Mouse (Mus musculus) CH12.LX (cell line): Measurements from ENCODE around the gene Hoxd12. TPM values are rescaled to one million over a fixed set of nuclear protein-coding genes. Genes with fewer than 3 reads are reported as not detected.

Source experiments
- DNase-seq: peaks from one replicate; pipeline ENCODE4 v3.0.0-alpha.2; 2013; ENCODE audit errors: extremely low read depth
- H3K27ac ChIP-seq: 2 replicates; pipeline ENCODE4 v1.5.1; 2012; ENCODE audit warnings: low read depth, mild to moderate bottlenecking, control low read depth, moderate library complexity; ENCODE audit not compliant: insufficient read depth
- H3K27me3 ChIP-seq: replicated peaks from 2 replicates; pipeline ENCODE3; 2012; ENCODE audit warnings: inconsistent platforms
- H3K36me3 ChIP-seq, 2 experiments: replicated peaks in 1 of 2; 2 replicates each; pipeline versions ENCODE3 to v1.6.1; 2012; ENCODE audit warnings: inconsistent platforms in 1 of 2, low read length in 1 of 2, mild to moderate bottlenecking in 1 of 2, mixed read lengths in 1 of 2, moderate library complexity in 1 of 2; ENCODE audit not compliant: control insufficient read depth in 1 of 2, insufficient read depth in 1 of 2
- H3K4me1 ChIP-seq, 2 experiments: 2 replicates each; pipeline ENCODE4 v1.6.1; 2012; ENCODE audit warnings: inconsistent platforms in 1 of 2, moderate library complexity in 1 of 2; ENCODE audit not compliant: insufficient read depth in 2 of 2, control insufficient read depth in 1 of 2
- H3K4me2 ChIP-seq: 2 replicates; pipeline ENCODE4 v1.6.1; 2012; ENCODE audit warnings: low read depth, mild to moderate bottlenecking, control low read depth; ENCODE audit not compliant: poor library complexity, insufficient read depth, severe bottlenecking
- H3K4me3 ChIP-seq, 3 experiments: fragments of 150-350 bp in 1 of 3; sonication (generic) in 1 of 3; replicated peaks in 1 of 3; 2 replicates each; pipeline versions ENCODE3 to v1.5.1; 2011 to 2012; ENCODE audit warnings: low read depth in 2 of 3, low read length in 2 of 3, mild to moderate bottlenecking in 2 of 3, moderate library complexity in 2 of 3, control low read depth in 1 of 3, improper control_type of control experiment in 1 of 3, inconsistent platforms in 1 of 3, mixed read lengths in 1 of 3; ENCODE audit not compliant: poor library complexity in 1 of 3
- H3K79me2 ChIP-seq: replicated peaks from 2 replicates; pipeline ENCODE4 v1.6.1; 2012; ENCODE audit warnings: mild to moderate bottlenecking, moderate library complexity; ENCODE audit not compliant: control insufficient read depth, poor library complexity, insufficient read depth, severe bottlenecking; ENCODE audit errors: extremely low read depth
- H3K9ac ChIP-seq: 2 replicates; pipeline ENCODE4 v1.6.1; 2012; ENCODE audit warnings: low read depth, mild to moderate bottlenecking, control low read depth, moderate library complexity; ENCODE audit not compliant: insufficient read depth
- H3K9me3 ChIP-seq: replicated peaks from 2 replicates; pipeline ENCODE3; 2012; ENCODE audit warnings: low read length, inconsistent platforms, mixed read lengths
- BHLHE40 ChIP-seq: IDR thresholded peaks from 2 replicates; pipeline ENCODE4 v1.6.1; 2011; ENCODE audit warnings: mild to moderate bottlenecking, low read depth, low read length, improper control_type of control experiment
- CHD2 ChIP-seq: IDR thresholded peaks from 2 replicates; pipeline ENCODE4 v1.6.1; 2011; ENCODE audit warnings: low read length, improper control_type of control experiment
- CTCF ChIP-seq, 2 experiments: IDR thresholded peaks in 1 of 2; conservative IDR thresholded peaks in 1 of 2; 2 replicates each; pipeline ENCODE4 v1.5.1; 2011 to 2012; ENCODE audit warnings: low read depth in 2 of 2, low read length in 2 of 2, improper control_type of control experiment in 1 of 2, inconsistent platforms in 1 of 2, mild to moderate bottlenecking in 1 of 2, moderate library complexity in 1 of 2
- E2F4 ChIP-seq: IDR thresholded peaks from 2 replicates; pipeline ENCODE4 v1.6.1; 2011; ENCODE audit warnings: low read depth, low read length, improper control_type of control experiment; ENCODE audit not compliant: insufficient replicate concordance
- ELF1 ChIP-seq: IDR thresholded peaks from 2 replicates; pipeline ENCODE4 v1.6.1; 2014; ENCODE audit warnings: low read depth, mild to moderate bottlenecking, inconsistent platforms, low read length, improper control_type of control experiment
- EP300 ChIP-seq: IDR thresholded peaks from 2 replicates; pipeline ENCODE4 v1.6.1; 2011; ENCODE audit warnings: low read length, improper control_type of control experiment
- ETS1 ChIP-seq: conservative IDR thresholded peaks from 2 replicates; pipeline ENCODE4 v1.6.1; 2012; ENCODE audit warnings: low read depth, mild to moderate bottlenecking, inconsistent platforms, low read length, improper control_type of control experiment, moderate library complexity
- GABPA ChIP-seq: IDR thresholded peaks from 2 replicates; pipeline ENCODE4 v1.6.1; 2012; ENCODE audit warnings: low read depth, low read length, improper control_type of control experiment, inconsistent platforms; ENCODE audit not compliant: insufficient replicate concordance
- JUN ChIP-seq: IDR thresholded peaks from 2 replicates; pipeline ENCODE4 v1.6.1; 2011; ENCODE audit warnings: low read depth, mild to moderate bottlenecking, low read length, improper control_type of control experiment, moderate library complexity; ENCODE audit not compliant: insufficient read depth
- KAT2A ChIP-seq: IDR thresholded peaks from 2 replicates; pipeline ENCODE4 v1.6.1; 2012; ENCODE audit warnings: low read length, improper control_type of control experiment, inconsistent platforms; ENCODE audit not compliant: insufficient replicate concordance
- MAFK ChIP-seq: IDR thresholded peaks from 2 replicates; pipeline ENCODE4 v1.6.1; 2011; ENCODE audit warnings: low read length, improper control_type of control experiment; ENCODE audit not compliant: insufficient replicate concordance
- MAX ChIP-seq: IDR thresholded peaks from 2 replicates; pipeline ENCODE4 v1.6.1; 2011; ENCODE audit warnings: low read length, improper control_type of control experiment
- MAZ ChIP-seq: IDR thresholded peaks from 2 replicates; pipeline ENCODE4 v1.6.1; 2012; ENCODE audit warnings: low read depth, mild to moderate bottlenecking, inconsistent platforms, low read length, improper control_type of control experiment, moderate library complexity
- MEF2A ChIP-seq: IDR thresholded peaks from 2 replicates; pipeline ENCODE4 v1.6.1; 2014; ENCODE audit warnings: low read depth, mild to moderate bottlenecking, inconsistent platforms, low read length, improper control_type of control experiment, borderline replicate concordance
- MXI1 ChIP-seq: IDR thresholded peaks from 2 replicates; pipeline ENCODE4 v1.6.1; 2011; ENCODE audit warnings: mild to moderate bottlenecking, low read depth, low read length, improper control_type of control experiment
- MYC ChIP-seq: IDR thresholded peaks from 2 replicates; pipeline ENCODE4 v1.6.1; 2011; ENCODE audit warnings: low read depth, mild to moderate bottlenecking, improper control_type of control experiment, low read length
- POLR2A ChIP-seq: IDR thresholded peaks from 2 replicates; pipeline ENCODE4 v1.6.1; 2011; ENCODE audit warnings: low read depth, mild to moderate bottlenecking, improper control_type of control experiment, low read length
- RAD21 ChIP-seq: IDR thresholded peaks from 2 replicates; pipeline ENCODE4 v1.6.1; 2011; ENCODE audit warnings: low read depth, mild to moderate bottlenecking, low read length, improper control_type of control experiment, moderate library complexity
- RCOR1 ChIP-seq: conservative IDR thresholded peaks from 2 replicates; pipeline ENCODE4 v1.6.1; 2012; ENCODE audit warnings: low read depth, mild to moderate bottlenecking, inconsistent platforms, low read length, improper control_type of control experiment
- SIN3A ChIP-seq: IDR thresholded peaks from 2 replicates; pipeline ENCODE4 v1.6.1; 2012; ENCODE audit warnings: low read length, improper control_type of control experiment, inconsistent platforms
- SMC3 ChIP-seq: IDR thresholded peaks from 2 replicates; pipeline ENCODE4 v1.6.1; 2011; ENCODE audit warnings: low read depth, low read length, improper control_type of control experiment
- TBP ChIP-seq: conservative IDR thresholded peaks from 2 replicates; pipeline ENCODE4 v1.6.1; 2011; ENCODE audit warnings: low read depth, low read length, improper control_type of control experiment
- TCF12 ChIP-seq: IDR thresholded peaks from 2 replicates; pipeline ENCODE4 v1.6.1; 2014; ENCODE audit warnings: low read depth, mild to moderate bottlenecking, inconsistent platforms, low read length, improper control_type of control experiment
- UBTF ChIP-seq: IDR thresholded peaks from 2 replicates; pipeline ENCODE4 v1.6.1; 2012; ENCODE audit warnings: low read depth, mild to moderate bottlenecking, inconsistent platforms, low read length, improper control_type of control experiment, moderate library complexity
- USF2 ChIP-seq: conservative IDR thresholded peaks from 2 replicates; pipeline ENCODE4 v1.6.1; 2011; ENCODE audit warnings: low read depth, low read length, improper control_type of control experiment
- ZC3H11A ChIP-seq: IDR thresholded peaks from 2 replicates; pipeline ENCODE4 v1.6.1; 2012; ENCODE audit warnings: low read depth, mild to moderate bottlenecking, inconsistent platforms, low read length, improper control_type of control experiment
- ZKSCAN1 ChIP-seq: IDR thresholded peaks from 2 replicates; pipeline ENCODE4 v1.6.1; 2012; ENCODE audit warnings: low read depth, inconsistent platforms, low read length, improper control_type of control experiment, borderline replicate concordance
- ZMIZ1 ChIP-seq: IDR thresholded peaks from 2 replicates; pipeline ENCODE4 v1.6.1; 2012; ENCODE audit warnings: low read depth, mild to moderate bottlenecking, inconsistent platforms, low read length, improper control_type of control experiment
- ZNF384 ChIP-seq: IDR thresholded peaks from 2 replicates; pipeline ENCODE4 v1.6.1; 2012; ENCODE audit warnings: low read depth, low read length, improper control_type of control experiment, inconsistent platforms
- dilution Hi-C: fragments of 300-500 bp; cut with MboI; formaldehyde crosslinking; loops from 2 replicates; pipeline ENCODE4 v1.14.3; 2020; ENCODE audit warnings: low sequenced_read_pairs; ENCODE audit not compliant: extremely low pct_unique_long_range_greater_than_20kb, extremely low pct_ligation_motif_present
- in situ Hi-C: fragments of 300-500 bp; cut with MboI; formaldehyde crosslinking; loops from 3 replicates; pipeline ENCODE4 v1.14.3; 2019; ENCODE audit warnings: low sequenced_read_pairs, low pct_ligation_motif_present, low pct_unique_long_range_greater_than_20kb, mixed read lengths
- polyA plus RNA-seq: library from polyadenylated mRNA; unstranded; fragments of >175 nt; gene quantifications from 2 replicates; pipeline ENCODE4 v1.2.1, GENCODE M21; 2012; ENCODE audit warnings: low read depth; ENCODE audit not compliant: insufficient read length
- total RNA-seq, 2 experiments: library from RNA; depleted of rRNA; stranded (reverse); fragments of 300-350 nt in 1 of 2; fragments of >200 nt in 1 of 2; gene quantifications; 2 replicates each; pipeline ENCODE4 v1.2.3; 2012 to 2014

Gene Hoxd12
- total and polyA plus RNA-seq, 3 experiments, result not detected

DNA sequence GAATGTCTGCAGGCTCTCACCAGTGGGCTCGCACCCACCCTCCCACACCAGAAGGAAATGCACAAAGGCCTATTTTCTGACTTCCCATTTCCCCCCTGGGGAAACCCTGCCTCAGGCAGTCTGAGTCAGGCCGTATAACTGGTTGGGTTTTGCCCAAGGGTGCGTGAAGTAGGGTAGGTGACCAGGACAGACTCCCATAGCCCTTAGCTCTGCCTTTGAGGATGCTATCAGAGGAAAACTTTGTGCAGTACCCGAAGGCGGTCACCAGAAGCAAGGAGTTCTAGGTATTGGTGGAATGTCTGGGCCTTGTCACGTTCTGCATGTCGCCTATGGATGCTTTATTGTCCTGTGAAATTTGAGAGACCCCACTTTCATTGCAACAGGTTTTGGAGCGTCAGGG, 48.1 kb downstream of the Hoxd12 start:
- TF ChIP-seq UBTF, result 0 out of 2 replicates have a peak, but pooled peaks have one; percentile 45
- no peak for TF ChIP-seq RCOR1
- no peak for TF ChIP-seq ZMIZ1
- no peak for TF ChIP-seq SMC3
- TF ChIP-seq ZNF384, result no peak
- TF ChIP-seq RAD21, result no peak
- TF ChIP-seq ELF1, result peak; percentile 44; the same call in 1 of the 2 replicates
- 0 out of 2 replicates have a peak, but pooled peaks have one; percentile 18 for TF ChIP-seq MAZ
- TF ChIP-seq BHLHE40, result 0 out of 2 replicates have a peak, but pooled peaks have one; percentile 18
- no peak for TF ChIP-seq JUN
- TF ChIP-seq TBP, result peak; percentile 50; the same call in 1 of the 2 replicates
- TF ChIP-seq TCF12, result no peak
- TF ChIP-seq EP300, result no peak; the same call in 1 of the 2 replicates
- no peak for TF ChIP-seq ETS1
- TF ChIP-seq MEF2A, result peak; percentile 84
- TF ChIP-seq POLR2A, result peak; percentile 52
- no peak for TF ChIP-seq MAX
- no peak for TF ChIP-seq ZKSCAN1
- no peak for TF ChIP-seq KAT2A
- Histone ChIP-seq H3K9me3 (peaks cover 6% of the 10 kb centered on the region), H3K79me2 (peaks cover 45% of the 10 kb centered on the region), H3K9ac (peak overlapping the region; percentile 71), H3K27ac (peak overlapping the region; percentile 97), H3K4me1 (peaks cover 10 to 49% of the 10 kb centered on the region in 2 experiments), H3K36me3 (peaks cover 21 to 23% of the 10 kb centered on the region in 2 experiments), H3K27me3 (no peaks in the 10 kb centered on the region), H3K4me2 (peak overlapping the region; percentile 86), H3K4me3 (peak overlapping the region; percentile 61 to 96 (median 66))
- no peak for DNase-seq
- dilution Hi-C loops (no loop called here), in situ Hi-C loops (loop anchor here (10.0 to 25.0 kb wide), 2 partner anchors 332 to 864 kb away; no protein-coding TSS in a partner anchor)

GRCm38 (mm10) chr2:74724244-74725015, 49.6 kb downstream of the Hoxd12 start:
- peaks cover 6% of the 10 kb centered on the region for H3K9me3 ChIP-seq
- H3K79me2 ChIP-seq, result peaks cover 58% of the 10 kb centered on the region
- H3K27me3 ChIP-seq, result no peaks in the 10 kb centered on the region
- in situ Hi-C loops (loop anchor here (10.0 to 25.0 kb wide), 2 partner anchors 330 to 863 kb away; no protein-coding TSS in a partner anchor), dilution Hi-C loops (no loop called here)
- peak overlapping the region; percentile 97 for H3K27ac ChIP-seq
- peaks cover 12 to 60% of the 10 kb centered on the region in 2 experiments for H3K4me1 ChIP-seq
- H3K4me2 ChIP-seq, result peak overlapping the region; percentile 86
- peaks cover 28 to 32% of the 10 kb centered on the region in 2 experiments for H3K36me3 ChIP-seq
- peak overlapping the region; percentile 71 for H3K9ac ChIP-seq
- peak overlapping the region; percentile 61 to 96 (median 66) for H3K4me3 ChIP-seq
- DNase-seq, result peak; percentile 64
- TF ChIP-seq EP300, result peak; percentile 74
- TF ChIP-seq TBP, result peak; percentile 29; the same call in 1 of the 2 replicates
- no peak for TF ChIP-seq GABPA
- TF ChIP-seq USF2, result no peak
- TF ChIP-seq RCOR1, result peak; percentile 71; the same call in 1 of the 2 replicates
- TF ChIP-seq MYC, result no peak
- no peak for TF ChIP-seq ZC3H11A
- TF ChIP-seq ZNF384, result peak; percentile 68; the same call in 1 of the 2 replicates
- TF ChIP-seq ZKSCAN1, result no peak
- TF ChIP-seq SIN3A, result peak; percentile 72
- peak; percentile 51; the same call in 1 of the 2 replicates for TF ChIP-seq MEF2A
- no peak for TF ChIP-seq E2F4
- no peak; the same call in 1 of the 2 replicates for TF ChIP-seq MXI1
- TF ChIP-seq CHD2, result peak; percentile 39; the same call in 1 of the 2 replicates
- no peak for TF ChIP-seq MAFK
- TF ChIP-seq ETS1, result peak; percentile 49
- TF ChIP-seq CTCF (conservative IDR thresholded peaks at IDR 0.05 in 1 of 2, IDR thresholded peaks at IDR 0.05 in 1 of 2; ENCODE audit: low read depth in 2 of 2, low read length in 2 of 2), result 0 out of 4 replicates have a peak, but pooled peaks of 1 of the 2 experiments have one; percentile 5
- no peak for TF ChIP-seq RAD21
